Mouse (Mus musculus) adrenal gland, postnatal 14 days (tissue): ENCODE data around the gene Olfr1080. TPM values are rescaled to one million over a fixed set of nuclear protein-coding genes. Genes with fewer than 3 reads are reported as not detected.
"Not testable (repeated sequence)": the region's sequence is repeated elsewhere in the genome, so short reads cannot be mapped to it uniquely, and the experiment has no call there.

Experiments
- DNase-seq: peaks from one replicate; pipeline ENCODE4 v3.0.0; 2021; ENCODE audit warnings: mixed read lengths
- long read RNA-seq, 2 experiments: library from polyadenylated mRNA; stranded (forward); transcript quantifications; one replicate each; pipeline ENCODE4 v2.0.0; 2021
- total RNA-seq: library from RNA; stranded (reverse); gene quantifications from 2 replicates; pipeline ENCODE4 v1.2.3, GENCODE M21; 2021

The Olfr1080 gene
- not detected in 2 replicates for total RNA-seq
- long read RNA-seq, experiment 1 = 0 reads
- long read RNA-seq, experiment 2 = 0 reads

DNA sequence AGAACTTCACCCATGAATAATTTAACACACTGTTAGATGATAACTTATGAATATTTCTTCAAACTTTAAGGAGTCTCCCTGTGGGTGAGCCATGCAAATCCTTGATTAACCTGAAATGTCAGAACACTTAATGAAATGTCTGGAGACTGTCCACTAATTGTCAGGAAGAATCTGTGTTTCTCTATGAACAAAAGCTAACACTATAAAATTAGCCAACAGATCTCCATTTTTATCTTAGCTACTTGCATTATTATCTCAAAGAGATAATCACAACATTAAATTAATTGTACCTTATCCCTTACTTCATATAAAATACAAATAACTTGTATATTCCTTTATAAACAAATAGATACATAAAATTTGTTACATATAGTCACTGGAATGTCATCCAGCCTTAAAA, at the start of gene Olfr1080:
Olfr1080 (minus strand) TSS at position 101 of the 400 bp plus-strand sequence.
- not testable (repeated sequence) for DNase-seq

DNA sequence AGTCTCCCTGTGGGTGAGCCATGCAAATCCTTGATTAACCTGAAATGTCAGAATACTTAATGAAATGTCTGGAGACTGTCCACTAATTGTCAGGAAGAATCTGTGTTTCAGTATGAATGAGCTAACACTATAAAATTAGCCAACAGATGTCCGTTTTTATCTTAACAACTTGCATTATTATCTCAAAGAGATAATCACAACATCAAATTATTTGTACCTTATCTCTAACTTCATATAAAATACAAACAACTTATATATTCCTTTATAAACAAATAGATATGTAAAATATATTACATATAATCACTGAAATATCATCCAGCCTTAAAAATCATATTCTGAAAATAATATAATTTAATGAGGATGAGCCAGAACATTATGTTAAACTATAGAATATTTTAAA, 40.8 kb upstream of the Olfr1080 start, which contains the start of gene Olfr1082:
Olfr1082 (minus strand) TSS at position 101 of the 400 bp plus-strand sequence.
- not testable (repeated sequence) for DNase-seq

DNA sequence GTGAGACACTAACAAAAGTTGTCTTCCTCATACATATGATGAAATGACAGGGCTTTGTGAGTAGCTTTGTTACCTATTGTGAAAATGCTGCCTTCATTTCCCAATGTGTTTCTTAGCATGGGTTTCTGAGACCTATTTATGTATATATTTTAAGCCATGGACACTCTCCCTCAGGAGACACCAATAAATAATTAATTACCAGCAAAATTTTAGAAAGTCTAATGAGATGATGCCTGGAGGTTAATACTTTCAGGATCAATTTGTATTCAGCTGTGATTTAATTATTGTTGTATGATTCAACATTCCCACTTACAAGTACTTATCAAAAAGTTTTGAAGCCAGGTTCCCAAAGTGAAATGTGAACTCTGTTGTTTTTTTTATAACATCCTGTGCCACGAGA, 15.7 kb downstream of the Olfr1080 start, which contains the start of gene Olfr1079:
Olfr1079 (minus strand) TSS at position 101 of the 400 bp plus-strand sequence.
- DNase-seq = no peak

DNA sequence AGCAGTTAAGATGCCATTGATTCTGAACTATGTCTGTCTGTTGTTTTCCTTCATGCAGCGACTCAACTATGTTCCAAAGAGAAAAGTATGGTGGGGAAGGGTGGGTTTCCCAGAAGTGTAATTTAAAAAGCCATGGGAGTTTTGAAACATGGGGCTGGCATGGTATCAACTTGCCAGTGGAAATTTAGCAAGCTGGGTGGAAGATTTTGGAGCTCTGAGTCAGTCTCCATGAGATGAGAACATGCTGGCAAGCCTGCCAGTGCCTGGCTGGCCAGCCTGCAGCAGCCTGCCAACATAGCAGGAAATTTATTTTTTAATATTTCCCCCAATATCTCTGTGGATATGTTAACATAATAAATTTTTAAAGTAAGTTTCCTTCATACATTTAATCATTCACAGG, 27.0 kb downstream of the Olfr1080 start:
- DNase-seq = no peak

DNA sequence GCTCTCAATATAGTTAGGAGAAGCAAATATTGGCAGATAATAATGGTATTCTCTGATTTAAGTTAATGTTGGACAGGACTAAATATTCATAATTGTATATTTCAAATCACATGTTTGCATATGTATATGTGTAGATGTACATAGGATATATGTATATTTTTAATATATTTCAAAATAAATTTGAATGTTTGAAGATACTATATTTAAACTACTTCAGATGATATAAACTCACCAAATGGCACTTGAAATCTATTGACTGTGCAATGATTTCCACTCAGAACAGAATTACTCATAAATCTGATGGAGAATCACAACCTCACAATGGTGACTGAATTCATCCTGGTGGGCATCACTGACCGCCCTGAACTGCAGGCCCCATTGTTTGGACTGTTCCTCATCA, 49.9 kb downstream of the Olfr1080 start, which contains the start of gene Olfr1076:
Olfr1076 (plus strand) TSS at position 301 of the 400 bp plus-strand sequence.
- DNase-seq = no peak

Other genes with a start within 250 kb of the Olfr1080 start
- gene Olfr1053, start 243.0 kb downstream of the Olfr1080 start, total RNA-seq = not detected in 2 replicates
- gene Olfr1054, start 222.8 kb downstream of the Olfr1080 start, total RNA-seq = not detected in 2 replicates
- not detected in 2 replicates for gene Olfr1055, start 208.0 kb downstream of the Olfr1080 start, total RNA-seq
- gene Olfr1056, start 195.8 kb downstream of the Olfr1080 start, total RNA-seq = not detected in 2 replicates
- not detected in 2 replicates for gene Olfr1057, start 179.8 kb downstream of the Olfr1080 start, total RNA-seq
- gene Olfr1058, start 169.7 kb downstream of the Olfr1080 start, total RNA-seq = not detected in 2 replicates
- gene Olfr1061, start 144.2 kb downstream of the Olfr1080 start, total RNA-seq = not detected in 2 replicates
- not detected in 2 replicates for gene Olfr1062, start 131.5 kb downstream of the Olfr1080 start, total RNA-seq
- gene Olfr1065, start 107.6 kb downstream of the Olfr1080 start, total RNA-seq = not detected in 2 replicates
- gene Olfr1066, start 102.0 kb downstream of the Olfr1080 start, total RNA-seq = not detected in 2 replicates
- gene Olfr228, start 70.8 kb downstream of the Olfr1080 start, total RNA-seq = not detected in 2 replicates
- gene Olfr1076, start 49.8 kb downstream of the Olfr1080 start, total RNA-seq = not detected in 2 replicates
- gene Olfr1079, start 15.8 kb downstream of the Olfr1080 start, total RNA-seq = not detected in 2 replicates
- not detected in 2 replicates for gene Olfr1082, start 40.7 kb upstream of the Olfr1080 start, total RNA-seq
- gene Olfr1084, start 81.5 kb upstream of the Olfr1080 start, total RNA-seq = not detected in 2 replicates
- gene Olfr1085, start 103.8 kb upstream of the Olfr1080 start, total RNA-seq = not detected in 2 replicates
- gene Olfr1086, start 121.9 kb upstream of the Olfr1080 start, total RNA-seq = not detected in 2 replicates
- gene Olfr1087, start 140.2 kb upstream of the Olfr1080 start, total RNA-seq = not detected in 2 replicates
- not detected in 2 replicates for gene Olfr1089, start 175.5 kb upstream of the Olfr1080 start, total RNA-seq
- not detected in 2 replicates for gene Olfr1090, start 200.8 kb upstream of the Olfr1080 start, total RNA-seq
- not detected in 2 replicates for gene Olfr1093, start 224.2 kb upstream of the Olfr1080 start, total RNA-seq